Mouse (Mus musculus): ENCODE measurements at regions not wholly inside any gene's neighbourhood (a gene's known extent, or its start where the extent isn't known, plus 50 kb on each side); places are given as distances from the start of the nearest gene placed in this dataset.

GRCm38 (mm10) chr3:9349822-9350221, 260.1 kb downstream of the Zfp704 start:
- Histone ChIP-seq H3K27ac (ENCODE audit: low read depth, low read length) (no peak overlapping the region), H3K36me3 (ENCODE audit: control insufficient read depth, insufficient read depth, low read length) (no peaks in the 10 kb centered on the region)
- 87% methylated on average over 4 of the region's 4 CpGs for WGBS

GRCm38 (mm10) chr3:9347446-9347860, 262.4 kb downstream of the Zfp704 start:
- 2% methylated on average over 15 of the region's 15 CpGs for WGBS
- H3K4me3 ChIP-seq (ENCODE audit: low read depth, low read length) = peak overlapping the region; percentile 45

More at GRCm38 (mm10) chr3:9349822-9350221, 260.1 kb downstream of the Zfp704 start:
- Histone ChIP-seq H3K4me3 (ENCODE audit: low read depth, low read length) (no peak overlapping the region), H3K4me2 (ENCODE audit: low read length) (no peak overlapping the region), H3K27me3 (replicated peaks; ENCODE audit: control insufficient read depth, insufficient read depth, low read length) (peaks cover 8% of the 10 kb centered on the region), H3K4me1 (ENCODE audit: control insufficient read depth, insufficient read depth, low read length) (0 out of 2 replicates have a peak, but pooled peaks cover 9% of the 10 kb centered on the region), H3K9ac (ENCODE audit: low read length) (no peak overlapping the region), H3K9me3 (replicated peaks; ENCODE audit: control insufficient read depth, low read length) (no peaks in the 10 kb centered on the region)
- no peak for DNase-seq (ENCODE audit: low spot score)
- no peak for ATAC-seq

GRCm38 (mm10) chr3:9346857-9347445, 262.9 kb downstream of the Zfp704 start:
- WGBS = 1% methylated on average over 26 of the region's 27 CpGs
- DNase-seq (ENCODE audit: low spot score) (peak; percentile 45), ATAC-seq (peak; percentile 80)
- Histone ChIP-seq H3K4me1 (ENCODE audit: control insufficient read depth, insufficient read depth, low read length) (0 out of 2 replicates have a peak, but pooled peaks cover 9% of the 10 kb centered on the region), H3K27ac (ENCODE audit: low read depth, low read length) (no peak overlapping the region), H3K9ac (ENCODE audit: low read length) (peak overlapping the region; percentile 73), H3K9me3 (replicated peaks; ENCODE audit: control insufficient read depth, low read length) (no peaks in the 10 kb centered on the region), H3K36me3 (ENCODE audit: control insufficient read depth, insufficient read depth, low read length) (no peaks in the 10 kb centered on the region), H3K4me2 (ENCODE audit: low read length) (peak overlapping the region; percentile 94), H3K27me3 (replicated peaks; ENCODE audit: control insufficient read depth, insufficient read depth, low read length) (peaks cover 8% of the 10 kb centered on the region), H3K4me3 (ENCODE audit: low read depth, low read length) (peak overlapping the region; percentile 45)

More at GRCm38 (mm10) chr3:9347446-9347860, 262.4 kb downstream of the Zfp704 start:
- Histone ChIP-seq H3K36me3 (ENCODE audit: control insufficient read depth, insufficient read depth, low read length) (no peaks in the 10 kb centered on the region), H3K9me3 (replicated peaks; ENCODE audit: control insufficient read depth, low read length) (no peaks in the 10 kb centered on the region), H3K4me2 (ENCODE audit: low read length) (peak overlapping the region; percentile 94), H3K27me3 (replicated peaks; ENCODE audit: control insufficient read depth, insufficient read depth, low read length) (peaks cover 8% of the 10 kb centered on the region), H3K27ac (ENCODE audit: low read depth, low read length) (no peak overlapping the region), H3K9ac (ENCODE audit: low read length) (peak overlapping the region; percentile 73; the same call in 1 of the 2 replicates), H3K4me1 (ENCODE audit: control insufficient read depth, insufficient read depth, low read length) (0 out of 2 replicates have a peak, but pooled peaks cover 9% of the 10 kb centered on the region)
- ATAC-seq (peak; percentile 76), DNase-seq (ENCODE audit: low spot score) (peak; percentile 62)

GRCm38 (mm10) chr3:9346356-9346755, 263.5 kb downstream of the Zfp704 start:
- no peaks in the 10 kb centered on the region for H3K9me3 ChIP-seq (replicated peaks; ENCODE audit: control insufficient read depth, low read length)
- no peak for DNase-seq (ENCODE audit: low spot score)
- H3K4me3 ChIP-seq (ENCODE audit: low read depth, low read length) = peak overlapping the region; percentile 45
- no peak overlapping the region for H3K27ac ChIP-seq (ENCODE audit: low read depth, low read length)
- peak overlapping the region; percentile 94 for H3K4me2 ChIP-seq (ENCODE audit: low read length)
- H3K4me1 ChIP-seq (ENCODE audit: control insufficient read depth, insufficient read depth, low read length) = 0 out of 2 replicates have a peak, but pooled peaks cover 9% of the 10 kb centered on the region
- H3K27me3 ChIP-seq (replicated peaks; ENCODE audit: control insufficient read depth, insufficient read depth, low read length) = peaks cover 8% of the 10 kb centered on the region
- peak overlapping the region; percentile 73 for H3K9ac ChIP-seq (ENCODE audit: low read length)
- H3K36me3 ChIP-seq (ENCODE audit: control insufficient read depth, insufficient read depth, low read length) = no peaks in the 10 kb centered on the region
- 3% methylated on average over 13 of the region's 13 CpGs for WGBS
- no peak for ATAC-seq

GRCm38 (mm10) chr3:9345885-9346284, 264.0 kb downstream of the Zfp704 start:
- ATAC-seq (no peak), DNase-seq (ENCODE audit: low spot score) (no peak)
- Histone ChIP-seq H3K27ac (ENCODE audit: low read depth, low read length) (no peak overlapping the region), H3K27me3 (replicated peaks; ENCODE audit: control insufficient read depth, insufficient read depth, low read length) (peaks cover 8% of the 10 kb centered on the region), H3K36me3 (ENCODE audit: control insufficient read depth, insufficient read depth, low read length) (no peaks in the 10 kb centered on the region), H3K9me3 (replicated peaks; ENCODE audit: control insufficient read depth, low read length) (no peaks in the 10 kb centered on the region), H3K4me3 (ENCODE audit: low read depth, low read length) (peak overlapping the region; percentile 45), H3K4me2 (ENCODE audit: low read length) (peak overlapping the region; percentile 94), H3K9ac (ENCODE audit: low read length) (peak overlapping the region; percentile 73; the same call in 1 of the 2 replicates), H3K4me1 (ENCODE audit: control insufficient read depth, insufficient read depth, low read length) (0 out of 2 replicates have a peak, but pooled peaks cover 9% of the 10 kb centered on the region)
- WGBS = 17% methylated on average over 9 of the region's 9 CpGs

- Histone ChIP-seq H3K4me2 (ENCODE audit: low read length) (no peak overlapping the region), H3K4me3 (ENCODE audit: low read depth, low read length) (no peak overlapping the region), H3K27ac (ENCODE audit: low read depth, low read length) (no peak overlapping the region), H3K9me3 (replicated peaks; ENCODE audit: control insufficient read depth, low read length) (no peaks in the 10 kb centered on the region), H3K4me1 (ENCODE audit: control insufficient read depth, insufficient read depth, low read length) (0 out of 2 replicates have a peak, but pooled peaks cover 9% of the 10 kb centered on the region), H3K27me3 (replicated peaks; ENCODE audit: control insufficient read depth, insufficient read depth, low read length) (peaks cover 8% of the 10 kb centered on the region), H3K36me3 (ENCODE audit: control insufficient read depth, insufficient read depth, low read length) (no peaks in the 10 kb centered on the region), H3K9ac (ENCODE audit: low read length) (no peak overlapping the region)
- ATAC-seq (no peak), DNase-seq (ENCODE audit: low spot score) (no peak)
- WGBS = 4% methylated on average over 4 of the region's 4 CpGs
Measured at GRCm38 (mm10) chr3:9343586-9343985, 266.3 kb downstream of the Zfp704 start.

GRCm38 (mm10) chr3:9342167-9342566, 267.7 kb downstream of the Zfp704 start:
- WGBS = 81% methylated on average over 3 of the region's 3 CpGs
- H3K36me3 ChIP-seq (ENCODE audit: control insufficient read depth, insufficient read depth, low read length) = no peaks in the 10 kb centered on the region
- H3K9ac ChIP-seq (ENCODE audit: low read length) = no peak overlapping the region
- peaks cover 8% of the 10 kb centered on the region for H3K27me3 ChIP-seq (replicated peaks; ENCODE audit: control insufficient read depth, insufficient read depth, low read length)
- no peak for ATAC-seq
- no peak for DNase-seq (ENCODE audit: low spot score)
- no peak overlapping the region for H3K4me2 ChIP-seq (ENCODE audit: low read length)
- H3K27ac ChIP-seq (ENCODE audit: low read depth, low read length) = no peak overlapping the region
- H3K4me3 ChIP-seq (ENCODE audit: low read depth, low read length) = no peak overlapping the region
- H3K9me3 ChIP-seq (replicated peaks; ENCODE audit: control insufficient read depth, low read length) = no peaks in the 10 kb centered on the region
- 0 out of 2 replicates have a peak, but pooled peaks cover 4% of the 10 kb centered on the region for H3K4me1 ChIP-seq (ENCODE audit: control insufficient read depth, insufficient read depth, low read length)

GRCm38 (mm10) chr3:9341657-9342056, 268.2 kb downstream of the Zfp704 start:
- no peak for DNase-seq (ENCODE audit: low spot score)
- Histone ChIP-seq H3K4me1 (ENCODE audit: control insufficient read depth, insufficient read depth, low read length) (0 out of 2 replicates have a peak, but pooled peaks cover 4% of the 10 kb centered on the region), H3K9ac (ENCODE audit: low read length) (no peak overlapping the region), H3K9me3 (replicated peaks; ENCODE audit: control insufficient read depth, low read length) (no peaks in the 10 kb centered on the region), H3K27me3 (replicated peaks; ENCODE audit: control insufficient read depth, insufficient read depth, low read length) (peaks cover 8% of the 10 kb centered on the region), H3K4me2 (ENCODE audit: low read length) (no peak overlapping the region), H3K4me3 (ENCODE audit: low read depth, low read length) (no peak overlapping the region), H3K27ac (ENCODE audit: low read depth, low read length) (no peak overlapping the region), H3K36me3 (ENCODE audit: control insufficient read depth, insufficient read depth, low read length) (no peaks in the 10 kb centered on the region)
- WGBS = 45% methylated on average over 5 of the region's 5 CpGs
- ATAC-seq = no peak

- Histone ChIP-seq H3K4me3 (ENCODE audit: low read depth, low read length) (0 out of 2 replicates have a peak overlapping the region, but pooled peaks have one; percentile 20), H3K4me1 (ENCODE audit: control insufficient read depth, insufficient read depth, low read length) (0 out of 2 replicates have a peak, but pooled peaks cover 2% of the 10 kb centered on the region), H3K4me2 (ENCODE audit: low read length) (peak overlapping the region; percentile 61; the same call in 1 of the 2 replicates), H3K27ac (ENCODE audit: low read depth, low read length) (no peak overlapping the region), H3K27me3 (replicated peaks; ENCODE audit: control insufficient read depth, insufficient read depth, low read length) (peaks cover 8% of the 10 kb centered on the region), H3K36me3 (ENCODE audit: control insufficient read depth, insufficient read depth, low read length) (no peaks in the 10 kb centered on the region), H3K9ac (ENCODE audit: low read length) (no peak overlapping the region), H3K9me3 (replicated peaks; ENCODE audit: control insufficient read depth, low read length) (no peaks in the 10 kb centered on the region)
- no peak for DNase-seq (ENCODE audit: low spot score)
- no peak for ATAC-seq
- 26% methylated on average over 4 of the region's 4 CpGs for WGBS
Measured at GRCm38 (mm10) chr3:9341244-9341643, 268.6 kb downstream of the Zfp704 start.
